Mouse (Mus musculus): Measurements from ENCODE around the gene Vax2.
A peak's percentile ranks its signal among the peaks of the same experiment; 100 is the strongest.

The Vax2 gene

GRCm38 (mm10) chr6:83711067-83711675, at the start of gene Vax2:
Gene Vax2 (plus strand): TSS chr6:83711264.
- peak; percentile 69 for DNase-seq (ENCODE audit: low spot score)

- no peak for DNase-seq (ENCODE audit: low spot score)
These were observed 46.1 kb upstream of the Vax2 start for GRCm38 (mm10) chr6:83665009-83665408.

- DNase-seq (ENCODE audit: low spot score): peak; percentile 67
These were observed 37.7 kb upstream of the Vax2 start for GRCm38 (mm10) chr6:83673395-83673794.

- no peak for DNase-seq (ENCODE audit: low spot score)
These were observed 33.3 kb upstream of the Vax2 start, which contains the start of gene Cd207 for GRCm38 (mm10) chr6:83677757-83678156. Gene Cd207 (minus strand): TSS chr6:83677857.

- no peak for DNase-seq (ENCODE audit: low spot score)
These were observed 21.7 kb upstream of the Vax2 start for GRCm38 (mm10) chr6:83689374-83689773.

- DNase-seq (ENCODE audit: low spot score): no peak
These were observed 20.8 kb upstream of the Vax2 start for GRCm38 (mm10) chr6:83690277-83690676.

GRCm38 (mm10) chr6:83690936-83691335, 20.1 kb upstream of the Vax2 start:
- DNase-seq (ENCODE audit: low spot score): no peak

GRCm38 (mm10) chr6:83692962-83693361, 18.1 kb upstream of the Vax2 start:
- no peak for DNase-seq (ENCODE audit: low spot score)

GRCm38 (mm10) chr6:83693835-83694234, 17.2 kb upstream of the Vax2 start:
- DNase-seq (ENCODE audit: low spot score): no peak

- no peak for DNase-seq (ENCODE audit: low spot score)
These were observed 15.3 kb upstream of the Vax2 start for GRCm38 (mm10) chr6:83695731-83696130.

GRCm38 (mm10) chr6:83696684-83697083, 14.4 kb upstream of the Vax2 start:
- DNase-seq (ENCODE audit: low spot score): no peak

- DNase-seq (ENCODE audit: low spot score): no peak
These were observed 13.1 kb upstream of the Vax2 start for GRCm38 (mm10) chr6:83697932-83698331.

- DNase-seq (ENCODE audit: low spot score): no peak
These were observed 11.1 kb upstream of the Vax2 start for GRCm38 (mm10) chr6:83699971-83700370.

- no peak for DNase-seq (ENCODE audit: low spot score)
These were observed 10.1 kb upstream of the Vax2 start for GRCm38 (mm10) chr6:83701001-83701400.

GRCm38 (mm10) chr6:83702146-83702999, 8.7 kb upstream of the Vax2 start:
- no peak for DNase-seq (ENCODE audit: low spot score)

- no peak for DNase-seq (ENCODE audit: low spot score)
These were observed 7.9 kb upstream of the Vax2 start for GRCm38 (mm10) chr6:83703000-83703721.

- no peak for DNase-seq (ENCODE audit: low spot score)
These were observed 7.4 kb upstream of the Vax2 start for GRCm38 (mm10) chr6:83703722-83704078.

- no peak for DNase-seq (ENCODE audit: low spot score)
These were observed 6.8 kb upstream of the Vax2 start for GRCm38 (mm10) chr6:83704294-83704693.

GRCm38 (mm10) chr6:83704701-83705100, 6.4 kb upstream of the Vax2 start:
- DNase-seq (ENCODE audit: low spot score): no peak

GRCm38 (mm10) chr6:83707738-83708510, 3.1 kb upstream of the Vax2 start:
- no peak for DNase-seq (ENCODE audit: low spot score)

- no peak for DNase-seq (ENCODE audit: low spot score)
These were observed 550 bp upstream of the Vax2 start for GRCm38 (mm10) chr6:83710361-83711066.
